Mouse (Mus musculus) left cerebral cortex, postnatal 25 days (tissue): Measurements from ENCODE around the gene Alpl. TPM values are rescaled to one million over a fixed set of nuclear protein-coding genes. Genes with fewer than 3 reads are reported as not detected.

Source experiments
- DNase-seq, 2 experiments: peaks; one replicate each; pipeline ENCODE4 v3.0.0; 2022; ENCODE audit warnings: low spot score in 2 of 2, mixed read lengths in 1 of 2
- intact Hi-C: fragments of 180-260 bp; cut with DNase I; formaldehyde crosslinking; loops from one replicate; pipeline ENCODE4 v1.15.1; 2025
- total RNA-seq, 2 experiments: library from RNA; stranded (reverse); gene quantifications; 2 replicates each; pipeline ENCODE4 v1.2.3; 2021

The Alpl gene
- total RNA-seq, 2 experiments from 2014 or later: 7.1 to 7.8 TPM

- no peak for DNase-seq
- intact Hi-C loops: no loop called here
These were observed 96.6 kb downstream of the Alpl start for GRCm38 (mm10) chr4:137699264-137700211.

GRCm38 (mm10) chr4:137698076-137698985, 97.9 kb downstream of the Alpl start:
- no peak for DNase-seq
- intact Hi-C loops: no loop called here

- intact Hi-C loops: no loop called here
- no peak for DNase-seq
These were observed 98.9 kb downstream of the Alpl start for GRCm38 (mm10) chr4:137697156-137697885.

- intact Hi-C loops: no loop called here
- DNase-seq: peak in 1 of 2 experiments; percentile 48
These were observed 100.3 kb downstream of the Alpl start for GRCm38 (mm10) chr4:137695900-137696299.

GRCm38 (mm10) chr4:137695300-137695699, 100.9 kb downstream of the Alpl start:
- DNase-seq: no peak
- intact Hi-C loops: no loop called here

GRCm38 (mm10) chr4:137692107-137692902, 103.9 kb downstream of the Alpl start:
- DNase-seq: peak; percentile 61 to 83
- intact Hi-C loops: loop anchor here (2.0 kb wide), 1 partner anchor 16 kb away; no protein-coding TSS in a partner anchor

Other genes starting within 250 kb of the Alpl start
- gene Ldlrad2, start 221.8 kb downstream of the Alpl start, total RNA-seq: not detected
- 100 to 1,000 TPM; 108 to 121 TPM for gene Usp48, start 202.6 kb downstream of the Alpl start, total RNA-seq
- gene Rap1gap, start 131.7 kb downstream of the Alpl start, total RNA-seq: 100 to 1,000 TPM; 263 to 318 TPM
- gene Ece1, start 65.9 kb upstream of the Alpl start, total RNA-seq: 10 to 100 TPM; 70.5 to 72.2 TPM
- 100 to 1,000 TPM; 164 to 178 TPM for gene Eif4g3, start 196.6 kb upstream of the Alpl start, total RNA-seq